Mouse (Mus musculus) c-Kit-negative CD71-positive TER-119-positive erythroid progenitor cells, embryonic 14.5 days (primary cell): Measurements from ENCODE around the gene Fli1.

Source experiments
- DNase-seq: peaks from one replicate; pipeline ENCODE4 v3.0.0-alpha.2; 2013; ENCODE audit warnings: low read depth, low spot score

The Fli1 gene

DNA sequence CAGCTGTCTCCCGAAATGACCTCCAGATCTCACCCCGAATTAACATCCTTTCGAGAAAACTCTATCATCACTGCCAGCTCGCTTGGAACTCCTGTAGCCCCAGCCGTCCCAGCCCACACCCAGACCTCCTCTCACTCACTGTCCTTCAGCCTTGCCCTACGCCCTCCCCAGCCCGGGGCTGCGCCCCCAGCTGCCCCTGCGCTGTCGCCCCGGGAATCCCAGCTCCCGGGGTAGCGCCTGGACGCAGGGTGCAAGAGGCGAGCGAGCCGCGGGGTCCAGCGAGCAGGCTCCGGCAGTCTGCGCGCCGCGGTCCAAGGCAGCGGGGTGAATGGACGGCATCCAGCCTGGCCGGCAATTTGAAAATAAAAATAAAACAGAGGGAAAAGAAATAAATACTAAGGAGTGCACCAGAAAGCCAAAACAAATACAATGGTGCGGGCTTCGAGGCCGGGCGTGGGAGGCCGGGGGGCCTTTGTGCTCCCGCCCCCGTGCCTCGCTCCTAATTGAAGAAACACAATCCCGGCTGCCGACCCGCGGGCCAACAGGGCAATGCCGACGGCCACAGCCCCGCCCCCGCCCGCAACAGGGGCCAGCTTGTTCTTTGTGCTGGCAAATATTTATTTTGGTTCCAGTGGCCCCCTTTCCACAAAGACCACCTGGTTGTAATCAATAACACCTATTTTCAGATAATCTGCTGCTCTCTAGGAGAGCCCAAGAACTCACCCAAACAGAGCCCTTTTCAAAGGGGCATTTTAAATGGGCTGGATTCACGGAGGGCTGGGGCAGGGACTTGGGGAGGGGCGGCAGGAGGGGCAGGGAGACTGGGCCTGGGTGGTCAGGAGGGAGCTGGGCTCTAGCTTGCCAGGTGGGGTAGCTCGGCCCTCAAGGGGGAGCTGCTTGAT is 133.3 kb downstream of the Fli1 start:
- DNase-seq, result no peak

DNA sequence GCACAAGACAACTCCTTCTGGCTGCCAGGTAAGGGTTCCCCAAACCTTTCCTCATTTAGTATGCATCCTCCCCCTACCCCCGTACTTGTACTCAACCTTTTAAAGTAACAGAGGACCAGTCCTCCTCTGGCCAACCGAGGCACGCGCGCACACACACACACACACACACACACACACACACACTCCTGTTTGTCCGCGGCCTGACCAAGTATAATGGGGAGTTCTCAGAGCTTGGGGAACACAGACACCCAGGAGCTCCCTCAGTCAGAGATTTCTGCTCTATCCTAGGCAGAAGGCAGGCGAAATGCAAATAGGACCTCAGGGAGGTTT is 134.0 kb downstream of the Fli1 start:
- no peak for DNase-seq

- DNase-seq, result no peak
Measured at GRCm38 (mm10) chr9:32405191-32405925, 137.3 kb downstream of the Fli1 start.

DNA sequence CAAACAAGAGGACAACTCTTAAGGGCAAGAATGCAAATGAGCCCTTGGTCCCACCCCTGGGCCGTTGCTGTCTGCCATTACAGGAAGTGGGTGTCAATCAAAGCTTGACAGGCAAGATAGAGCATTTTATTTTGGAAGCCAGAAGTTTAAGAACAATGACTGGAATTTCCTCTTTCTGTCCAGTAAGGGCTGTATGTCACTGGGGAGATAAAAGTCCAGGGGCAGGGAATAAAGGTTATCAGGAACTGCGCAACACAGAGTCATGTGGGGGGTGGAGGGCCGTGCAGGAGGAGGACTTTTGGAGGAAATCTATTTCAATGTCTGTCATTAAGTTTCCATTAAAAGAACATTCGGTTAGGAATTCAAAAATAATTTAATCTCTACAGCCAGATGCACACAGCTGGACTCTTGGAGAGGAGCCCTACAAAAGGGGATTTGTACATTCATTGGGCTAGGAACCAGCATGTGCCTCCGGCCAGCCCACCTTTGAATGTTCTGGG is 141.9 kb downstream of the Fli1 start:
- DNase-seq, result no peak

GRCm38 (mm10) chr9:32400212-32400611 is 142.4 kb downstream of the Fli1 start:
- DNase-seq, result no peak

DNA sequence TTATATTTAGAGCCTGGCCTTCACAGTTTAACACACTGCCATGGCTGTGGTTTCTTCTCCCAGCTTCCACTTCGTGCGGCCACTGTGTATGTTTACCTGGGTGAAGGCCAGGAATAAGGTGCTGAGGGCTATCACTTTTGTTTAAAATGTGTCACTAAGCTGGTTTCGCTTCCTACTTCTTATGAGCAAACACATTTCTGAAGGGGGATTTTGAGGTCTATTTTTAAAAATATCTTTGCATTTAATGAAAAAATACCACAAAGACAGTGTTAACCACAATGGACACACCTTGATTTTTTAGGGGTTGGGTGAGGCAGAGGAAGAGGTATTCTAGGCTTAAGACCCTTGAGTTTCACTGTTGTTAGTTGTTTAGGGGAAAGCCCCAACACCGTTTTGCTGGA is 147.9 kb downstream of the Fli1 start:
- DNase-seq, result no peak

GRCm38 (mm10) chr9:32392716-32393115 is 149.9 kb downstream of the Fli1 start:
- DNase-seq, result no peak

GRCm38 (mm10) chr9:32391701-32392100 is 151.0 kb downstream of the Fli1 start:
- no peak for DNase-seq

GRCm38 (mm10) chr9:32391092-32391491 is 151.6 kb downstream of the Fli1 start:
- DNase-seq, result no peak

DNA sequence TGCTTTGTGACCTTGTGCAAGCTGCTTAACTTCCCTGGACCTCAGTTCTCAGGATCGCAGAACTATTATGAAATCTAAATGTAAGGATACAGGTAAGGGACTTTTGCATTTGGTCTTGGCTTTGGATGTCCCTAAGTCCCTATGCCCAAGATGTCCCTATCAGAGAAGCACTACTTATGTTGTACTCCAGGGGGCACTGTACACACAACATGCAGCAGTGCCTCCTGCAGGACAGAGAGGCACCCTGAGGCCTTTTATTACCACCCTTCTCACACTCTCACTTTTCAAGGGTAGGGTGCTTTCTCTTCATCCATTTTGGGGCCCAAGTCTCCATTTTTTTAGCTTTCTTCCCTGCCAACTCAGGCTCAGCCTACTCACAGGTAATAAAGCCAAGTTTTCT is 154.5 kb downstream of the Fli1 start:
- no peak for DNase-seq

DNA sequence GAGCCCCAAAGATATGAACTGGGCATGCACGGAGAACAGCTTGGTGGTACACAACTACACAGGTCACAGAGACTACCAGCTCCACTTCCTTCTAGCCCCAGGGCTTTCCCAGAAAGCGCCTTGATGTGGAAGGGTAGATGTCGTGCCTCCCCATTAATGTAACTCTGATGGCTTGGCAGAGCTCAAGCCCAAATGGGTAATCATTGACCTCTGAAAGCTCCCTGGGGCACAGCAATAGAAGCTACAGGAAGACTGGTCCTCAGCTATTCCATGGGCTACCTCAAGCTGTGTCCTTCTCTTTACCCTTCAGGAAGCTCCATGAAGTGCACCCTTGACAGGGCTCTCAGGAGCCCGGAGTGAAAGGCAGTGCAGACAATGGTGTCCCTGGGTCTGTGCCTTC is 157.8 kb downstream of the Fli1 start:
- no peak for DNase-seq

DNA sequence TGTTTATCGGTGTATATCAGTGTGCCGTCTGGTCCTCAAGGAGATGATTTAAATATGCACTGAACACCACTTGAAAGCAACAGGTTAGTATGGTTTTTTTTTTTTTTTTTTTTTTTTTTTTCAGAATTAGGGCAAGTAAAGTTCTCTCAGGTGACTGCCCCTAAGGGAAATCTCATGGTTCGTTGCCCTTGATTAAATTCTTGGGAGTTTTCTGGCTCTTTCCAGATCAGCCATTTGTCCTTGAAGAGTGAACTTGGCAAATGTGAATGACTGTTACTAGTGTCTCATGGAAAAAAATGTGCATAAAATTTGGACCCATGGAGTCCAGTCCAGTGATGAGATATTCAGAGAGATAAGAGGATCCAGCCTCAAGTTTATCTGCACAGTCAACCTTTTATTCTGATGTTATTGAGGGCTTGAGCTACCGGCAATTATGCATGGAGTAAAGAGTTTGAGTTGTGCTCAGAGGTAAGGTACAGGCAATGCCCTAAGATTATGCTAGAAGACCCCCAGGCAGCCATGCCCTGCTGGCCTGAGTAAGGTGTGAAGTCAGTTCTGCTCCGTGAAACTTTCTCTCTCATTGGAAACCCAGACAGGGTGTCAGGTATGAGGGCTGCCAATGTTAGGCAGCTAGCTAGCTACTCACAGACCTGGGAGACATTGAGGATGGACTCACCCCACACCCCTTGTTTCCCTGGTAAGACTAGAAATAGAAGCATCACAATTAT is 165.6 kb downstream of the Fli1 start:
- DNase-seq, result no peak

- DNase-seq, result no peak
Measured at GRCm38 (mm10) chr9:32376031-32376430, 166.6 kb downstream of the Fli1 start.

DNA sequence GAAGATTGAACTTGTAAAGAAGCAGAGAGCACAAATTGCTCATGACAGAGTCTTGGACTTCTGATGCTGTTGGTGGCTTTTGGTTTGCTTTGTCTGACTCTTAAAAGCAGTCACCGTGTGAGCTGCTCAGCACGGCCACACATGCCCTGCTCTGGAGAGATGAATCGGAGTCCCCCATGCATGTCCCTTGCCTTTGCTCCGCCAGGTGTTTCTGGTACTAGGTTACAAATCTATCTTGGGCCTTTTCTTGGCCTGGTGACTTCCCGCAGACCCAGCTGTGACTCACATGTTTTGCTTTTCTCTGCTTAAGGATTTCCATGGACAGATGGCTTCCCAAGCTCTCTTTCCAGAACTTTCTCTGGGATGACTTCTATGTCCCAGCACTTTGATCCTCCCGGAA is 169.0 kb downstream of the Fli1 start:
- no peak for DNase-seq
